Mouse (Mus musculus): ENCODE measurements around the gene Syngr1. TPM values are rescaled to one million over a fixed set of nuclear protein-coding genes. Genes with fewer than 3 reads are reported as not detected.

Gene Syngr1
- polyA plus RNA-seq (2015; fragmentation: Nextera tagmentation; extraction: Ambion mirVana) = 21.5 and 22.8 TPM in 2 replicates

- Histone ChIP-seq H3K27me3 (peaks cover 12% of the 10 kb centered on the region; the same call in 1 of the 2 replicates), H3K4me1 (peaks cover 14% of the 10 kb centered on the region), H3K36me3 (ENCODE audit: poor library complexity, severe bottlenecking) (no peaks in the 10 kb centered on the region), H3K9ac (peak within 1 kb of the TSS; percentile 80), H3K4me3 (peak within 1 kb of the TSS; percentile 63), H3K27ac (no peak within 1 kb of the TSS), H3K4me2 (peak within 1 kb of the TSS; percentile 84), H3K9me3 (replicated peaks) (0 out of 2 replicates have a peak, but pooled peaks cover 3% of the 10 kb centered on the region)
- ATAC-seq = peak; percentile 76
- WGBS = 1% methylated on average over 66 of the region's 86 CpGs
These were observed at the start of gene Syngr1, which contains the start of gene Rpl3 for GRCm38 (mm10) chr15:80091121-80091955. TSS of gene Syngr1 (plus strand) at chr15:80091334. TSS of gene Rpl3 (minus strand) at chr15:80091868.

- ATAC-seq = no peak
- WGBS = 70% methylated on average over 4 of the region's 4 CpGs
- no peak overlapping the region for H3K4me2 ChIP-seq
- no peaks in the 10 kb centered on the region for H3K27me3 ChIP-seq
- no peaks in the 10 kb centered on the region for H3K36me3 ChIP-seq (ENCODE audit: poor library complexity, severe bottlenecking)
- H3K4me3 ChIP-seq = no peak overlapping the region
- H3K27ac ChIP-seq = no peak overlapping the region
- no peak overlapping the region for H3K9ac ChIP-seq
- peaks cover 11% of the 10 kb centered on the region; the same call in 1 of the 2 replicates for H3K9me3 ChIP-seq (replicated peaks)
- H3K4me1 ChIP-seq = no peaks in the 10 kb centered on the region
These were observed 49.0 kb upstream of the Syngr1 start for GRCm38 (mm10) chr15:80042152-80042551.

- Histone ChIP-seq H3K36me3 (ENCODE audit: poor library complexity, severe bottlenecking) (no peaks in the 10 kb centered on the region), H3K4me2 (no peak overlapping the region), H3K27ac (no peak overlapping the region), H3K27me3 (no peaks in the 10 kb centered on the region), H3K4me1 (no peaks in the 10 kb centered on the region), H3K9me3 (replicated peaks) (peaks cover 6% of the 10 kb centered on the region; the same call in 1 of the 2 replicates), H3K9ac (no peak overlapping the region), H3K4me3 (no peak overlapping the region)
- WGBS = 92% methylated on average over 10 of the region's 10 CpGs
- no peak for ATAC-seq
These were observed 46.9 kb upstream of the Syngr1 start for GRCm38 (mm10) chr15:80044249-80044648.

- 99% methylated on average over 2 of the region's 2 CpGs for WGBS
These were observed 45.4 kb upstream of the Syngr1 start for GRCm38 (mm10) chr15:80045749-80046148.

GRCm38 (mm10) chr15:80047242-80047641, 43.9 kb upstream of the Syngr1 start:
- Histone ChIP-seq H3K27me3 (no peaks in the 10 kb centered on the region), H3K9me3 (replicated peaks) (peaks cover 6% of the 10 kb centered on the region; the same call in 1 of the 2 replicates), H3K9ac (no peak overlapping the region), H3K36me3 (ENCODE audit: poor library complexity, severe bottlenecking) (no peaks in the 10 kb centered on the region), H3K27ac (no peak overlapping the region), H3K4me1 (no peaks in the 10 kb centered on the region), H3K4me2 (no peak overlapping the region), H3K4me3 (no peak overlapping the region)
- WGBS = 83% methylated on average over 2 of the region's 2 CpGs
- ATAC-seq = no peak

More at GRCm38 (mm10) chr15:80045749-80046148, 45.4 kb upstream of the Syngr1 start:
- H3K4me2 ChIP-seq = no peak overlapping the region
- H3K4me1 ChIP-seq = no peaks in the 10 kb centered on the region
- no peaks in the 10 kb centered on the region for H3K36me3 ChIP-seq (ENCODE audit: poor library complexity, severe bottlenecking)
- ATAC-seq = no peak
- no peaks in the 10 kb centered on the region for H3K27me3 ChIP-seq
- H3K9me3 ChIP-seq (replicated peaks) = peaks cover 6% of the 10 kb centered on the region; the same call in 1 of the 2 replicates
- no peak overlapping the region for H3K9ac ChIP-seq
- no peak overlapping the region for H3K27ac ChIP-seq
- H3K4me3 ChIP-seq = no peak overlapping the region

DNA sequence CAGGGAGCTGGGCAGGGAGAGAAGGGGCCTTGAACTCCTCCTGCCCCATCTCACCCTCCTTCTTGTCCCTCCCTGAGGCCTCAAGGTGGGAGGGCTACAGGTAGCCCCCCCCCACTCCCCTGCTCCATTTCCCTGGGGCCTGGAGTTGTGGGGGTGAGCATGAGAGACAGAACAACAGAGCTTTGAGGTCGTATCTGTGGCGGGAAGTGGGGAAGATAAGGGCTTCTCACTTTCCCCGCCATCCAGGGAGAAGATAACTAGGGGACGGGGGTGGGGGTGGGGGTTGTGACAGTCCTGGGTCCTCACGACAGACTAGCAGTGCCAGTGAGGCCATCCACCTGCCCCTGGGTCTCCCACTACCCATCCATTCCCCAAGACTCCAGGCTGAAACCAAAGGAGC, 43.2 kb upstream of the Syngr1 start:
- H3K27ac ChIP-seq = no peak overlapping the region
- H3K9me3 ChIP-seq (replicated peaks) = peaks cover 6% of the 10 kb centered on the region; the same call in 1 of the 2 replicates
- H3K4me2 ChIP-seq = no peak overlapping the region
- H3K4me3 ChIP-seq = no peak overlapping the region
- WGBS = 67% methylated on average over 5 of the region's 5 CpGs
- no peaks in the 10 kb centered on the region for H3K27me3 ChIP-seq
- no peaks in the 10 kb centered on the region for H3K4me1 ChIP-seq
- ATAC-seq = no peak
- H3K36me3 ChIP-seq (ENCODE audit: poor library complexity, severe bottlenecking) = no peaks in the 10 kb centered on the region
- no peak overlapping the region for H3K9ac ChIP-seq

DNA sequence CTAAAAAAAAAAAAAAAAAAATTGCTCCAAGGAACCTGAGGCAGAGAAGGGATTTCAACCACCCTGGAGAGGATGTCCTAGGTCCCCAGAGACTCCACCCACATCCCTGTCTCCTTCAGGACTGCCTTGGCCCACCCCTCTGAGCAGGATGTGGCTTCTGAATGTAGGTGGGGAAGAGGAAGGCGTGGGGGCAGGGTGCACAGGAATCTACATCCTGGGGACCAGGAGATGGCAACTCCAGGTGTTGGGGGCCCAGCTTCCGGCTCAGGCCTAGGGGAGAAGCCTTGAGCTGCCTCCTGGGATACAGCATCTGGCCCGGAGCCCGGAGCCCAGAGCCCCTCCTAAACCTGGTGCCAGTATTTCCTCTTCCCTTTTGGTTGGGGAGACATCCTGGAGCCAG, 41.0 kb upstream of the Syngr1 start:
- H3K27ac ChIP-seq = no peak overlapping the region
- H3K4me3 ChIP-seq = no peak overlapping the region
- no peak for ATAC-seq
- H3K4me2 ChIP-seq = no peak overlapping the region
- no peaks in the 10 kb centered on the region for H3K4me1 ChIP-seq
- no peaks in the 10 kb centered on the region for H3K27me3 ChIP-seq
- H3K9ac ChIP-seq = no peak overlapping the region
- 81% methylated on average over 4 of the region's 4 CpGs for WGBS
- peaks cover 6% of the 10 kb centered on the region; the same call in 1 of the 2 replicates for H3K9me3 ChIP-seq (replicated peaks)
- no peaks in the 10 kb centered on the region for H3K36me3 ChIP-seq (ENCODE audit: poor library complexity, severe bottlenecking)

GRCm38 (mm10) chr15:80051092-80051761, 39.9 kb upstream of the Syngr1 start:
- H3K36me3 ChIP-seq (ENCODE audit: poor library complexity, severe bottlenecking) = no peaks in the 10 kb centered on the region
- H3K27me3 ChIP-seq = no peaks in the 10 kb centered on the region
- H3K4me3 ChIP-seq = no peak overlapping the region
- H3K27ac ChIP-seq = no peak overlapping the region
- no peaks in the 10 kb centered on the region for H3K9me3 ChIP-seq (replicated peaks)
- no peaks in the 10 kb centered on the region for H3K4me1 ChIP-seq
- 80% methylated on average over 19 of the region's 19 CpGs for WGBS
- H3K4me2 ChIP-seq = no peak overlapping the region
- H3K9ac ChIP-seq = no peak overlapping the region
- no peak for ATAC-seq

- Histone ChIP-seq H3K4me1 (no peaks in the 10 kb centered on the region), H3K4me2 (no peak overlapping the region), H3K4me3 (no peak overlapping the region), H3K27ac (no peak overlapping the region), H3K27me3 (no peaks in the 10 kb centered on the region), H3K36me3 (ENCODE audit: poor library complexity, severe bottlenecking) (no peaks in the 10 kb centered on the region), H3K9me3 (replicated peaks) (no peaks in the 10 kb centered on the region), H3K9ac (no peak overlapping the region)
- no peak for ATAC-seq
- WGBS = 87% methylated on average over 9 of the region's 9 CpGs
These were observed 39.4 kb upstream of the Syngr1 start for GRCm38 (mm10) chr15:80051782-80052181.

DNA sequence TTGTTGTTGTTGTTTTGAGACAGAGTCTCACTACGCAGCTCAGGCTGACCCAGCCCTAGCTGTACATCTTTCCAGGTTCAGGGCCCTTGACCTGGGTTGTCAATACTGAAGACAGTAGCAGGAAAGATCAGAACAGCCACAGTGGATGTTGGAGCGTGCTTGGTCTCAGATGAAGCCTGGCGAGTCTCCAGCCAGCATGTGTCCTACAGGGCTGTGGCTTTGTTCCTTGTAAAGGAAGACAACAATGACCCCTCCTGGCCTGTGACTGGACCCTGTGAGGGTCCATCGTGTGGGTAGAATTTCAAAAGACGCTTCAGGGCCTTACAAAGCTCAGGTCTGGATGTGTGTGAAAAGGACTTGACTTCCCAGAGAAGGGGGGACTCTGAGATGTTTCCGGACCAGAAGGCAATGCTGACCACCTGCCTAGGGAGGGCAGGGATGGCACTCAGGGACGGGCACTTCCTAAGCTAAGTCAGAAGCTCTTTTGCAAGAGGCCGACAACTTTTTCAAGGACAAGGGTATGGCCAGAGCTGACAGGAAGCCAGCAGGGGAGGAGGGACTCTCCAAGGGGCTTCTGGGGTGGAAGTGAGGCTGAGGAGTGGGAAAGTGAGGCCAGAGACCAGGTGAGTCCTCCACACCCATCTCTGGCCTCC, 37.6 kb upstream of the Syngr1 start:
- H3K4me1 ChIP-seq = no peaks in the 10 kb centered on the region
- ATAC-seq = no peak
- no peak overlapping the region for H3K9ac ChIP-seq
- no peak overlapping the region for H3K4me2 ChIP-seq
- no peaks in the 10 kb centered on the region for H3K9me3 ChIP-seq (replicated peaks)
- H3K4me3 ChIP-seq = no peak overlapping the region
- 63% methylated on average over 8 of the region's 8 CpGs for WGBS
- no peak overlapping the region for H3K27ac ChIP-seq
- no peaks in the 10 kb centered on the region for H3K27me3 ChIP-seq
- no peaks in the 10 kb centered on the region for H3K36me3 ChIP-seq (ENCODE audit: poor library complexity, severe bottlenecking)

GRCm38 (mm10) chr15:80054034-80054710, 37.0 kb upstream of the Syngr1 start:
- ATAC-seq = no peak
- no peaks in the 10 kb centered on the region for H3K36me3 ChIP-seq (ENCODE audit: poor library complexity, severe bottlenecking)
- no peaks in the 10 kb centered on the region for H3K27me3 ChIP-seq
- WGBS = 89% methylated on average over 7 of the region's 7 CpGs
- no peak overlapping the region for H3K4me3 ChIP-seq
- no peak overlapping the region for H3K4me2 ChIP-seq
- no peak overlapping the region for H3K27ac ChIP-seq
- H3K9ac ChIP-seq = no peak overlapping the region
- H3K4me1 ChIP-seq = no peaks in the 10 kb centered on the region
- H3K9me3 ChIP-seq (replicated peaks) = no peaks in the 10 kb centered on the region
